Mouse (Mus musculus) cerebellum, adult 2 months (tissue): ENCODE measurements around the gene Lhb.

ENCODE experiments used
- CTCF ChIP-seq: fragments of 200-500 bp; IDR thresholded peaks from 2 replicates; pipeline ENCODE4 v1.5.1; 2011; ENCODE audit warnings: low read depth, mild to moderate bottlenecking, control low read depth, low read length, moderate library complexity, borderline replicate concordance; ENCODE audit not compliant: insufficient read depth
- POLR2A ChIP-seq: fragments of 200-500 bp; IDR thresholded peaks from 2 replicates; pipeline ENCODE4 v1.6.1; 2011; ENCODE audit warnings: low read length, control low read depth, borderline replicate concordance; ENCODE audit not compliant: insufficient read depth

DNA sequence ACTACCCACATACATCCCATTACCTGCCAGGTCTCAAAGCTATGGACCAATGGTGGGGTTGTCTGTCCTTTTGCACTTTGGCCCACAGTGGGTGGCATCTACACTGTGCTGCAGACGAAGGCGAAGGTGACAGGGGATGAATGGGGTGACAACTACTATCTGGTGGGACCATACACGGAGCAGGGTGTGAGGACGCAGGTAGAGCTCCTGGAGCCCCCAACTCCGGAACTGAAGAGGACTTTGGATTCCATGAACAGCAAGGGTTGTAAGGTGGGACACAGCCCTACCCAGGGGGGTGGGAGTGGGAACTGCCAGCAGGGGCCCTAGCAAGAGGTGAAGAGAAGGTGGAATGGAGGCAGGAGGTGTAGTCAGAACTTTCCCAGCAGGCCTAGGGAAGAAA, 15.8 kb downstream of the Lhb start:
- TF ChIP-seq CTCF (no peak), POLR2A (no peak)
